ENCODE assay signal across 14 mouse cellular contexts in genomic region chr12:52898130-52898529, GRCm38 (mm10).
"Had no signal": no experiment of that assay in that cellular context is flagged by ENCODE, and none has a peak within 500 bp of the region (broad histone marks: within the 10 kb centered on the region; RNA-seq: fewer than 3 reads in every experiment).

No protein-coding gene starts in this region.

- H3K27ac ChIP-seq: left cerebral cortex, adult 2 months; limb, embryonic 10.5 days; liver, embryonic 15.5 days; macrophage; midbrain, embryonic 15.5 days; neural tube, embryonic 12.5 days; stomach, postnatal 0 days had no signal

- DNase-seq: kidney, postnatal 25 days; lung, adult 2 months; lung, postnatal 10 days; thymus, postnatal 4 days had no signal

- H3K36me3 ChIP-seq: limb, embryonic 10.5 days; liver, embryonic 15.5 days; midbrain, embryonic 15.5 days; neural tube, embryonic 12.5 days had no signal

- H3K9me3 ChIP-seq: limb, embryonic 10.5 days; liver, embryonic 15.5 days; megakaryocyte, embryonic 14.5 days; midbrain, embryonic 15.5 days; neural tube, embryonic 12.5 days had no signal

- H3K27me3 ChIP-seq: liver, embryonic 15.5 days; megakaryocyte, embryonic 14.5 days; midbrain, embryonic 15.5 days; neural tube, embryonic 12.5 days had no signal

- H3K4me1 ChIP-seq: liver, embryonic 15.5 days; megakaryocyte, embryonic 14.5 days; neural tube, embryonic 12.5 days had no signal

- H3K4me2 ChIP-seq: liver, embryonic 11.5 days; liver, embryonic 15.5 days; midbrain, embryonic 11.5 days; midbrain, embryonic 15.5 days; neural tube, embryonic 12.5 days had no signal

- H3K9ac ChIP-seq: liver, embryonic 15.5 days; midbrain, embryonic 15.5 days; neural tube, embryonic 12.5 days had no signal

- ATAC-seq: midbrain, embryonic 15.5 days had no signal

- H3K4me3 ChIP-seq: left cerebral cortex, adult 2 months; limb, embryonic 10.5 days; liver, embryonic 15.5 days; megakaryocyte, embryonic 14.5 days; midbrain, embryonic 15.5 days; neural tube, embryonic 12.5 days had no signal
